Mouse (Mus musculus): Measurements from ENCODE around the gene Bag6.
"Not testable (repeated sequence)": the region's sequence is repeated elsewhere in the genome, so short reads cannot be mapped to it uniquely, and the experiment has no call there.

Bag6 gene

GRCm38 (mm10) chr17:35111774-35112173 is 23.2 kb upstream of the Bag6 start:
- no peak for DNase-seq (ENCODE audit: low spot score in 2 of 2)

GRCm38 (mm10) chr17:35115046-35116019 is 19.6 kb upstream of the Bag6 start, which contains the start of gene Ly6g5b:
TSS of gene Ly6g5b (minus strand) at chr17:35115428.
- no peak for DNase-seq (ENCODE audit: low spot score in 2 of 2)

- DNase-seq (ENCODE audit: low spot score in 2 of 2) = peak in 1 of 2 experiments; percentile 37
Observed at GRCm38 (mm10) chr17:35120745-35121142, 14.2 kb upstream of the Bag6 start.

GRCm38 (mm10) chr17:35121143-35121799 is 13.7 kb upstream of the Bag6 start, which contains the start of gene Gpank1:
TSS of gene Gpank1 (plus strand) at chr17:35121455.
- peak; percentile 98 for DNase-seq (ENCODE audit: low spot score in 2 of 2)

DNA sequence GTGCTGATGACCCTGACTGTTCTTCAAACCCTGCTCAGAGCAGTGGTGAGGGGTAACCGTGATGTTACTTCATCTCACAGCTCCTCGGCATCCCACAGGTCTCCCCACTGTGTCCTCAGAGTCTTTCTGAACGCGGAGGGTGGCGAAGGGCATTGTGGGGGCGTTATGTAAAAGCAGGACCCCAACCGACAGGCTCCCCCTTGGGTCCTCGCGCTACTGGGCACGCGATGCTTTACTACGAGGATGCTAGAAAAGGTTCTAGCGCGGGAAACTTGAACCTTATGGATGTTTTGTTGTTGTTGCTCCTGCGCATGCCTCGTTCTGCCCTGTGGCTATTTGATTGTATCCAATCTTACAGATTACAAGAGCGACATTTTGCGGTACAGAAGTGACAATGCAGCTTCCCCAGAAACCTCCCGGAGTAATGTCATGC is 13.1 kb upstream of the Bag6 start, which contains the start of gene Csnk2b:
Csnk2b (minus strand) TSS at position 183 of the 433 bp plus-strand sequence.
- peak; percentile 61 to 83 for DNase-seq (ENCODE audit: low spot score in 2 of 2)

- DNase-seq (ENCODE audit: low spot score in 2 of 2) = not testable (repeated sequence)
Observed at GRCm38 (mm10) chr17:35123287-35123686, 11.7 kb upstream of the Bag6 start.

DNA sequence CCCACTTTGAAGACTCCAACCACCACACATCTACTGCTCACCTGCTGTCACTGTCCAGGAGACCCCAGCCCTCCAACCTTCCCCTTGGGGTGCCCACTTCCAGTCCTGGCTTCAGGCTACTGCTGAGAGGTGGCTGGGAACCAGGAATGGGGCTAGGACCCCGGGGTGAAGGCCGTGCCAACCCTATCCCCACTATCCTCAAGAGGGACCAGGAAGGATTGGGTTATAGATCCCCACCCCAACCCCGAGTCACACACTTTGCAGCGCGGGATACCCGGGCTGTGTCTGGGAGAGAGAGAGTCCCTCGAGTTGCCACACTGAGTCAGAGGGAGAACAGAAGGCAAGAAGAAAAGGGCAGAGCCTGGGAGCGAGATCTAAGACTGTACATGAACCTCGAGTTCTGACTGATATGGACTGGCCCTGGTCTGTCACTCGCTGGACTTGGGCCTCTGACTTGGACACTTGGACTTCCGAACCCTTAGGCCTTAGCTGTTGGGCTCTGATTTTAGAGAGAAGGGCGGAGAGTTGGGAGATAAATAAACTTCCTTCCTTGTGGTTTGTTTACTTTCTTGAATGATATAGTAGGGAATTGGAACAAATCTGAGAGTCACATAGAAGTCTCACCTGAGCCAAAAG is 10.6 kb upstream of the Bag6 start:
- DNase-seq (ENCODE audit: low spot score in 2 of 2) = not testable (repeated sequence)

GRCm38 (mm10) chr17:35125081-35125480 is 9.9 kb upstream of the Bag6 start:
- no peak for DNase-seq (ENCODE audit: low spot score in 2 of 2)

- no peak for DNase-seq (ENCODE audit: low spot score in 2 of 2)
Observed at GRCm38 (mm10) chr17:35125578-35125977, 9.4 kb upstream of the Bag6 start.

GRCm38 (mm10) chr17:35126206-35126611 is 8.8 kb upstream of the Bag6 start, which contains the start of gene D17H6S53E:
TSS of gene D17H6S53E (plus strand) at chr17:35126373.
- peak in 1 of 2 experiments; percentile 59 for DNase-seq (ENCODE audit: low spot score in 2 of 2)

DNA sequence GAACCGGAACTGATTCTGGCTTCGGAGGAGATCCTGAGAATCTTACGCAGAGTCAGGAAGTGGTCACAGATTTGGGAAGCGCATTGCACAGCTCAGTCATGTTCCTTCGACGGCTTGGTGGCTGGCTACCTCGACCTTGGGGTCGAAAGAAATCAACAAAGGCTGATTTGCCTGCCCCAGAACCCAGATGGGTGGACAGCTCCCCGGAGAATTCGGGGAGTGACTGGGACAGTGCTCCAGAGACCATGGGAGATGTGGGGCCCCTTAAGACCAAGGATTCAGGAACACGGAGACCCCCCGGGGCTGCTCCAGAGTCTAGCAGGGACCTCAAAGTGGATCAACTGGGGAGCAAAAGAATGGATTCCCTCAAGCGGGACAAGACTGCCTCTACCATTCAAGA is 8.0 kb upstream of the Bag6 start:
- DNase-seq (ENCODE audit: low spot score in 2 of 2) = no peak

DNA sequence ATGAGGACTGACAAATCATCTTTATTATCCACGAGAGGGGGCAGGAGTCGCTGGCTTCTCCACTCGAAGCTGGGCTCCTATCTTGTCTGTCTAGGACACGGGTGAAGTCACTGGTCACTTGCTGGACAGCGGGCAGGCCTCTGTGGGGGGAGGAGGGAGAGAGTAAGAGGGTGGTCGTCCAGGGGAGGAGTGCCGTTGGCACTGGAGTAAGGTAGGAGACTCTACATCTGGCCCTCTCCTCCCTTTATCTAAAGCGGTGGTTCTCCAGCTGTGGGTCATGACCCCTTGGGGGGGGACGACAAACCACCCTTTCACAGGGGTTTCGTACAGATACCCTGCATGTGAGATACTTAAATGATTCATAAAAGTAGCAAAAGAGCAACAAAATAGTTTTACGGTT is 6.0 kb upstream of the Bag6 start:
- DNase-seq (ENCODE audit: low spot score in 2 of 2) = no peak

DNA sequence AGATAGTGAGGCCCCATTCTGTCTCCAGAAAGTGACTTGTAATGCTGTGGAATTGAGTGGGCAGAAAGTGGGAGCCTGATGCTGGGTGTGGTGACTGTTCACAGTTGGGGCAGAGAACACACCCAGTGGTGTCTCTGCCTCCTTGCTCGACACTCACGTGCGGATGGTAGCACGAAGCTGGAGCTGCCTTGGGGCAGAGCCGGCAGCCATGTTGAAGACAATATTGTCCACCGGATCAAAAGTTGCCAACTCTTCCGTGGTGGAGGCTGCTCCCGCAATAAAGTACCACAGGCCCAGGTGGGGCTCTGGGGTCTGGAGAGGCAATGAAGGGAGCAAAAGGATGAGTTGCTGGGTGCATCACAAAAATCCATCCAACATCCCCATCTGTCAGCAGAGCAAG is 3.9 kb upstream of the Bag6 start:
- no peak for DNase-seq (ENCODE audit: low spot score in 2 of 2)

DNA sequence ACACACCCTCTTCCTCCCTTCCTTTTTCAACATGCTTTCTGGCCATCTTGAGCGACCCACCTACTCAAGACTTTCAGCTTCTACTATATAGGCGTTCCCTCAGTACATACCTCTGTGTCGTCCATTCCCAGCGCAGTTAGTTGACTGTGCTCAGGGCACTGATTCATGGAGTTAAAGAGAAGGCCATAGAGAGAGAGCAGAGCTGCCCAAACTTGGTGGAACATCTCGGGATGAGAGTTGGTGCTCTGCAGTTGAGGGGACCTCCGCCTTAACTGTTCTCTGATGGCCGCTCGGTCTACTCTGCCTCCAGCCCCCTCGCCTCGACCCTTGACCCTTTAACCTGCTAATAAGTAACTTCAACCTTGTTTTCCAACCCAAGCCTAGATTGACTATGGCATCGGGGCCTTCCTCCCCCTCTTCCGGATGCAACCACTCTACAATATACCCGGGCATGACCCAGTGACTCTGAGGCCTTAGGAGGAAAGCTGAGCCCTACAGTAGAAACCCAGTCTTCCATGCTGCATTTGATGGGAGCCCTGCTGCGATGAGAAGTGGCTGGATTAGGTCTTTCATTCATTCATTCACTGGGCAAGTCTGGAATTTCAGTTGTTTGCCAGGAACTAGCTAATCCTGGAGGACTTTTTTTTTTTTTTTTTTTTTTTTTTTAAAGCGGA is 3.3 kb upstream of the Bag6 start, which contains the start of gene Apom:
Apom (minus strand) TSS at position 551 of the 674 bp plus-strand sequence.
- no peak for DNase-seq (ENCODE audit: low spot score in 2 of 2)

DNA sequence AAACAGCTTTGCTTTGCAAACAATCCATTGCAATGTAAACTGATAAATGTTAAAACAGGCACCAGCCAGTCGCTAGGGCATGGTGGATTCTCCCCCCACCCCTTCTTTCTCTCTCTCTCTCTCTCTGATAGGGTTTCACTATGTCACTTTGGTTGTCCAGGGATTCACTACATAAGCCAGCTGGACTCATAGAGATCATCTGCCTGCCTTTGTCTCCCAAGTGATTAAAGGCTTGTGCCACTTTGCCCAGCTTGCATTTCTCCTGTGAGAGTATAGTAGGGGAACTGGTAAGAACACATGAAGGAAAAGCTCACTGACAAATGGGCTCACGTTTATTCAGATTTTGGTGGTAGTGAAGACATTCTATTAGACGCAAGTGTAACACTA is 2.8 kb upstream of the Bag6 start:
- DNase-seq (ENCODE audit: low spot score in 2 of 2) = no peak

- DNase-seq (ENCODE audit: low spot score in 2 of 2) = no peak
Observed at GRCm38 (mm10) chr17:35133517-35133916, 1.5 kb upstream of the Bag6 start.

DNA sequence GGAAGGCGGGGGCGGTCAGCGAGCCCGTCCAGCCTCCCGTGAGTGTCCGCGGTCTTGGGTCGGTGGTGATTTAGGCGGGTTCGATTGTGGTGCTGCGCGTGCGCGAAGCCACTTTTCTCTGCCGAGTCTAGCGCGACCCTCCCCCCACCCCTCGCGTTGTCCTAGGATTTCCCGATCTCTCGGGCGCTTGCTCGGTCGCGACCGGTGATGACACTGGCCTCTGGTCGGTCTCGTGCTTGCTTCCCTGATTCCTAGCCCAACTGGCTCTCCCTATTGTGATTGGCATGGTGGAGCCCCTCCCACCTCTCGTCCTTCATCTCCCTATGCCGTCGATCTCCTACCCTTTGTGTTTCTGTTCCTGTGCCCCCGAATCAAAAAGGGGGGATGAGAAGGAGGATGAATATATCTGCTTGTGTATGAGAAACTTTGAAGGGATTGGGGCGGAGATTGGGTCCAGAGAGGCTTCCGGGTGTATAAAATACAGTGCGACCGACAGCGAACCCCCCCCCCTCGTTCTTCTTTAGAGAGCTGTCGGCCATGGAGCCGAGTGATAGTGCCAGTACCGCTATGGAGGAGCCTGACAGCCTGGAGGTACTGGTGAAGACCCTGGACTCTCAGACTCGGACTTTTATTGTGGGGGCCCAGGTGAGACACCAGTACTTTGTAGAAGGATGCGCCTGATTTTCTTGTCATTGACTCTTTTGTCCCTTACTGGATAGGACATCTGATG is 778 bp downstream of the Bag6 start:
- DNase-seq (ENCODE audit: low spot score in 2 of 2) = no peak

GRCm38 (mm10) chr17:35139269-35139668 is 4.3 kb downstream of the Bag6 start:
- no peak for DNase-seq (ENCODE audit: low spot score in 2 of 2)

GRCm38 (mm10) chr17:35140490-35140996 is 5.6 kb downstream of the Bag6 start:
- no peak for DNase-seq (ENCODE audit: low spot score in 2 of 2)

- DNase-seq (ENCODE audit: low spot score in 2 of 2) = no peak
Observed at GRCm38 (mm10) chr17:35141971-35142370, 7.0 kb downstream of the Bag6 start.
